Mouse (Mus musculus) CD4-positive helper T cell, adult 2 months (primary cell): ENCODE data around the gene Gm28048.

Experiments
- DNase-seq: peaks from one replicate; pipeline ENCODE4 v3.0.0-alpha.2; 2012; ENCODE audit warnings: low read depth, missing footprints, low spot score

The Gm28048 gene

DNA sequence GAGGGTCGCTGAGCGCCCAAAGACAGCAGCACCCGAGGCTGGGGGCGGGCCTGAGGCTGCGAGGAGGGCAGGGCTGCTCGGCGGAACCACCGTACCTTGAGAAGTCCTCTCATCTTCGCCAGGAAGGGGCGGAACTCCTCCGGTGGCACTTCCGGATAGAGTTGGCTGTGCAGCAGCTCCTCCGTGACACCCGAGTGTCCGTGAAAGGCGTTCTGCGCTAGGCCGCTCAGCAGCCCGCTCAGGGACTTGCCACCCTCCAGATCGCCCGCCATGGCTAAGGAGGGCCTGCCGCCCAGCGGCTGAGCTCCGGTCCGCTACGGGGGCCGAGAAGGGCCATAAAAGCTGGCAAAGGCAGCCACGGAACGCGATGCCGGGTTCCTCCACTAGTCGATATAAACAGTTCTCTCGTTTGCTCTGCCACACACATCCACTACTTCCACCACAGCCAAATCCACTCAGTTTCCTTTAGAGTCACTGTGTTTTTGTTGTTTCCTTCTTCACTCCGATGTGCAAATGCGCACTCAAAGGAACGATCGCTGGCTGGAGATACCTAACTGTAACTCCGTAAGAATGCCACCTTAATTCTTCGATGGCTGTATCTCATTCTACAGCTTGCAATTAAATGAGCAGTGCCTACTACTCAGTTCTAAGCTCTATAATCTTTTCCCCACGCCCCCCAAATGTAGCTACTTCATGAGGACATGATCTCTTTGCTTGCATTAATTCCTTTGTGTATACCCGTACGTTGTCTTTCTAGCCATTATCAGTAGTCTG is at the start of gene Gm28048, which contains the start of gene Commd1:
Gm28048 (minus strand) TSS at position 107 of the 774 bp plus-strand sequence.
Commd1 (minus strand) TSS at position 399 of the 774 bp plus-strand sequence.
- DNase-seq: peak; percentile 96

- no peak for DNase-seq
Observed at GRCm38 (mm10) chr11:23029399-23029798, 47.5 kb upstream of the Gm28048 start.

DNA sequence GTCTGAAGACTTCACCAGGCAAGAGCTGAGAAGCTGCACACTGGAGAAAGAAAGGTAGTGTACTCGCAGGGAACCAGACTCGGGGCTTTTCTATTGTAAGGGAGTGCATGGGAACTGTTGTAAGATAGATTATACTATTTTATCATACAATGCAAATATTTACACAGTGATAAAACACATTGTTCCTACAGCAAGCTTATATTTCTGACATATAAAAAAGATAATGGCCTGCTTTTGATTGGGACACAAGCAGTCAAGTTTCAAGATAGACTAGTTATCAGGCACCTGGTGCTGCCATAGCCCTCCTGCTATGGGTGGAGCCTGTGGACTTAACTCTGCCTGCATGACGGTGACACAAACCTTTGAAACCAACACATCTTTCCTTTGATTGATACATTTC is 47.1 kb upstream of the Gm28048 start:
- no peak for DNase-seq

- no peak for DNase-seq
Observed at GRCm38 (mm10) chr11:23024169-23024568, 42.3 kb upstream of the Gm28048 start.

DNA sequence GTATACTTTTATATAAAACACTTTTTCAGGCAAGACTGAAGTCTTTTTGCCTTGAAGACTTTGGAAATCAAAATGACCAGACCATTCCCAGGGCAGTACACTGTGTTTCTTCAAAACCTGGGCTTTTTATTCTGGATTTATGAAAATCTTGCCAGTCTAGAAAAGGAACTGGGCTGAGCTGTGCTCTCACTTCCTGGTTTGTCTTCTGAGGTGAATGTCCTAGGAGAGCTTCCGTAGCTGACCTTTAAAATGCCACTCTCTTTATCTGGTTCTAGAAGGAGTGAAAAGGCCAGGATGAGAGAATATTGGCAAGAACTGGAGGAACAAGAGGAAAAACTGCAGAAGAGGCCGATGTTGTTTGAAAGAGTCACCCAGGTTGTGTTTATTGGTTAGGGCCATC is 41.3 kb upstream of the Gm28048 start:
- DNase-seq: no peak

DNA sequence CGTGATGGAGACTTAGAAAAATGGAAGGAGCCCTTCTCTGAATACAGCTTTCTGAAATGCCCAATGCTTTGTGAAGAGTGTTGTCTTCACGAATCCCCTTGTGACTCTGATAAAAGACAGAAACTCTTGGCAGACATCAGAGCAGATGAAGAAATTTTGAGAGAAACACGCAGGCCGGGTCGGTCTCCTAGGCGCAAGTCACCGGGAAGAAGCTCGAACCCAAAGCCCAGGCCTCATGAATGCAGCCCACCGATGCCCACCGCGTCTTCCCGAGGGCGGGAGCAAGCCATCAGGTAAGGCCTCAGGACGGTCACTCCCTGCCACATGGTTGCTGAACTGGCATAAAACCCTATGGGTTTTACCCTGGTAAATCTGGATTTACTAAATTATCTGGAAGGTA is 39.0 kb upstream of the Gm28048 start:
- no peak for DNase-seq

DNA sequence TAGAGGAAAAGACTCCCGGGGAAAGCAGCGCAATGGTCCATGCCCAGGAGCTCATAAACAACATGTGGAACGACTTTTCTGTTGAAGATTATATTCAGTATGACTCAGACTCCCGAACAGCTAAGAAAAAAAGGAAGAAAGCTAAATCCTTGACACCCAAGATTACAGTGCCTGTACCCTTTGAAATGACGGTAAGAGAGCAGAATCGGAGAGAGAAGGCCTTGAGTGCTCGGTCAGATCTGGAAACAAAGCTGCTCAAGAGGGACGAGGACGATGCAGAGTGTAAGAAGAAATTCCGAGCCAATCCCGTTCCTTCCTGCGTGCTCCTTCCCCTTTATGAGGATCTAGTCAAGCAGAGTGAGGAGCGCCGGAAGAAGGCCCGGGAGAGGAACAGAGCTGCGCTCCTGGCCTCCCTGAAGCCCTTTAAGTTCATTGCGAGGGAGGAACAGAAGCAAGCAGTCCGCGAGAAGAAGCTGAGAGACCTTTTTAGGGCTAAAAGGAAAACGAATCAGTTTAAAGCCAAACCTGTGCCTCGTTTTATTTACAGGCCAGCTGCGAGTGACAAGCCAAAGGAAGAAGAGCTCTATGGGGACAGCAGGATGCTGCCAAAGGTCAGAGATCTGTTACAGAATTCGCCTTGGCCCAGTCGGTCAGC is 38.4 kb upstream of the Gm28048 start:
- DNase-seq: no peak

DNA sequence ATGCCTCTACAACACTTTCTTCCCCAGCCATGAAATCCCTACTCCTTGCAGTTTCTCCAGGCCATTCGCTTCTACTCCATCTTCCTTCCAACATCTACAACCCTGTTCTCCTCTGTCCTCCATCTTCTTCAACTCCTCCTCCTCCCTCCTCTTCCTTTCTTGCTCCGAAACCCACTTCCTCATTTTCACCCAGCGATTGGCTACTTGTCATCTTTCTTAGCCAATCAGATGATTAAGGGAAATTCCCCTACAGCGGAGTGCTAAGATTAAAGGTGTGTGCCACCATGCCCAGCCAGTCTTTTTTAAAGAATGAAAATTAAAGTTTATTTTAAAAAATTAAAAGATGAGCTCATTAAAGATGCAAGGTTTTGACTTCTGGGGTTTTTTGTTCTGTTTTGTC is 36.1 kb upstream of the Gm28048 start:
- DNase-seq: no peak

DNA sequence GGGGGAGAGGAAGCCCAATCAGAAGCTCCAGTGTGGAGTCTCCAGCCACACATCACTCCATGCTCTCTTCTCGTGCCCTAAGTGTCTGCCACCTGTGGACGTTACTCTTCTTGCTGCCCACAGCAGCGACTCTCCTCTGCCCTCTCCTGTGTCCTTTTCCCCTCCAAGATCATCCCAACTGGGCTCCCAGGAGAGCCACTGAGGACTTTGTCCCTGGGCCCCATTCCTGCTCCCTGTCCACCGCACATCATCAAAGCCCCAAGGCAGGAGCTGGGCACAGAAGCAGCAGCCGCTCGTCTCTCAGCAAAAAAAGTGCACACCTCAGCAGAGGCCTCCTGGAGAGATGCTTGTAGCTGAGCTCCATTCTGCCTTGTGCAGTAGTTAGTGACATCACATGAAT is 33.1 kb upstream of the Gm28048 start:
- DNase-seq: no peak

DNA sequence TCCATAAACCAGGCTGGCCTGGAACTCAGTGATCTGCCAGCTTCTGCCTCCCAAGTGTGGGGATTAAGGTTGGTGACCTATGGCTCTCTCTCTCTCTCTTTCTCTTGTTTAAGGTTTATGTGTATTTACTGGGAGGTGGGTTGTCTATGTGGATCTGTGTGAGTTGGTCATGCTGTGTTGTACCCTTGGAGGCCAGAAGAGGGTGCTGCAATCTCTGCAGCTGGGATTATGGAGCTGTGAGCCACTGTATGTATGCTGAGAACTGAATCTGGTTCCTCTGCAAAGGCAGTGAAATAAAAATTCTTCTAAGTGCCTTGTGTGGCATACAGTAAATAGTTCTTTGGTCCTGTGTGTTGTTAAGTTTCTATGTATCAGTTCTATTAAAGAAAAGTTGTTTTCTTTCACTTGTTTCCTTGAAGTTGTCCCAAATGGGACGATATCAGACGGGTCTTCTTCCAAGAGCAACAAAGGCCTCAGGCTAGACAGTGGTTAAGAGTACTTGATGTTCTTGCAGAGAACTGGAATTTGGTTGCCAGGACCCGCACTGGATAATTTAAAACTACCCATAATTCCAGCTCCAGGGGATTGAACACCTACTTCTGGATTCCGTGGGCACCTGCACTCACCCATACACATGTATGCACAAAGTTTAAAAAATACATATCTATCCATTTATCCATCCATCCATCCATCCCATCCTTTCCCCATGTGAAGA is 31.8 kb upstream of the Gm28048 start:
- peak; percentile 25 for DNase-seq

GRCm38 (mm10) chr11:23013096-23013495 is 31.2 kb upstream of the Gm28048 start:
- no peak for DNase-seq

DNA sequence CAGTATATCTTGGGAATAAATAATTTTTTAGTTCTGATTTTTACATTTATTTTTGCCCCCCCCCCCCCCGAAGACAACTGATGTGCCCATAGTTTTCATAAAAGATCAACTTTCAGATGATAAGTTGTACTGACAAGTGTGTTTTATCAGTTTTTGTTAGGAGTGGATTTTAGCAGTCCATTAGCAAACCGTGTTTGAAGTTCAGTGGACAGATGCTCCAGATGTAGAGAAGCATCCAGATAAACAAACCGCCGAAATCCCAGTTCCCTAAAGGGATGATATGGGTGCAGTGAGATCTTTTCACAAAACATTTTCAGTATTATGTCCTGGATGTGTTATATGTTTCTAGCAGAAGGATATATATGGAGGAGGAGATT is 26.9 kb upstream of the Gm28048 start:
- DNase-seq: no peak

- DNase-seq: peak; percentile 85
Observed at GRCm38 (mm10) chr11:23008181-23008823, 26.4 kb upstream of the Gm28048 start.

DNA sequence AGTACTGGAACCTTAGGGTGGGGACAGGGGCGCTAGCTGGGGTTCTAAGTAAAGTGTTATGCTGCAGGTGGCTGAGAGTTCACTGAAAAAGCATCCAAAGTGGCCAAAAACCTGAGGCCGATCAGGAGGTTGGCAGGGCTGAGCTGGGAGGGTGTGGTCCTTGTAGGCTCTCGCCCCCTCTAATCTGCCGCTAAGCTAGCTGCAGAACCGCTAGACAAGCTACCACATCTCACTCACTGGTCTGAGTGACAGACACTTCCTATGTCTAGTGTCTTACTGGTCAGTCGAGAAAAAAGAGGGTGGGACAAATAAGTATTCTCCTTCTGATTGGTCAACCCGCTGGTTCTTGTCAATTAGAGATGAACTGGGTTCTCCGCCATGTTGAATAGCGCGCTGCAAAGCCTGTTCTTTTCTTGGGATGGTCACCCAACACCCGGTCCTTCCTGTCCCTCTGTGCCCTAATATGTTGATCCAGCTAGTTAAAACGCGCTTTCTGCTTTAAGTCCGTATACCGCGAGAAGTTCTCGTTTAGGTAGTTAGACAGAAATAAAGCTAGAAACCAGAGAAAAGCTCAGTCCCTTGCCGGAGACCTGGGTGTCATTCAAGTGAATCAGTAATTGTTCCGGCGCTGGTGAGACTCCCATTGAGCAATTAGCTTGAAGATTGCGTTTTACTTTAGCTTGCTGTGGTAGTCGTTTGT is 25.7 kb upstream of the Gm28048 start, which contains the start of gene Fam161a:
Fam161a (plus strand) TSS at position 51 of the 700 bp plus-strand sequence.
- DNase-seq: peak; percentile 91

GRCm38 (mm10) chr11:23007166-23007480 is 25.2 kb upstream of the Gm28048 start:
- no peak for DNase-seq

- no peak for DNase-seq
Observed at GRCm38 (mm10) chr11:23005276-23005675, 23.4 kb upstream of the Gm28048 start.

DNA sequence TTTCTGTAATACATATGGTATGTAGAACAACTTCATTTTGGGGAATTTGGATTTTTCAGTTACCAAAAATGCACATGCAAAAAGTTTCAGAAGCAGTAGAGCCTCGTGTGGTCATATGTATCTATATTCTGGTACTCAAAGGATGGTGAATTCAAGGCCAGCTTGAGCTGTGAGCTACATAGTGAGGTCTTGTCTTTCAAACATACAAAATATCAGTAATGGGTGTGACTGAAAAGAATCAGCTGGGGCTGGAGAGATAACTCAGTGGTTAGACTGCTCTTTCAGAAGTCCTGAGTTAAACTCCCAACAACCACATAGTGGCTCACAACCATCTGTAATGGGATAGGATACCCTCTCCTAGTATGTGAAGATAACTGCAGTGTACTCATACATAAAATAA is 16.4 kb upstream of the Gm28048 start:
- no peak for DNase-seq

DNA sequence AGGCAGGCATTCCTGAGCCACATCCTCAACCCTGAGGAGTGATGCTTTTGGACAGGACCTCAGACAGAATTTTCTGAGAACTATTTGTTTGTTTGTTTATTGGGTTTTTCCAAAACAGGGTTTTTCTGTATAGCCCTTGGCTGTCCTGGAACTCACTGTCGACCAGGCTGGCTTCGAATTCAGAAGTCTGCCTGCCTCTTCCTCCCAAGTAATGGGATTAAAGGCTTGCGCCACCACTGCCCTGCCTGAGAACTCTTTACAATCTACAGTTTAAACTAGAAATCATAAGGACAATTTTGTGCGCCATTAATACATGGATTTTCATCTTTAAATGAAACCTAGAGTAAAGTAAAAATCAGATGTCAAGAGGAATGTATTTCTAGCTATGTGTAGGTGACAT is 13.6 kb upstream of the Gm28048 start:
- DNase-seq: no peak

DNA sequence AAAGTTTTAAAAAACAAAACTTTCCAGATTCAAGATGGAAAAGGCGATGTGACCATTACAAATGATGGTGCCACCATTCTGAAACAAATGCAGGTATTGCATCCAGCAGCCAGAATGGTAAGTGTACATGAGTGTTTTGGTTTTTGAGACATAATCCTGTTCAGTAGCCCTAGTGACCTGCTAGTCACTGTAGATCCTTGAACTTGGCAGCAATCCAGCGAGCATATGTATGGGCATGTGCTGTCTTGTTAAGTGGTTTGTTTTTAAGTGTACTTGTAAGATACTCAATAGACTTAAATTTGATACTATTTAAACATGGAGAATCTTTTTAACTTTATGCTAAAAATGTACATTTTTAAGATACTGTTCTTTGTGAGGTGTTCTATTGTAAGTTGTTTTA is 12.4 kb upstream of the Gm28048 start:
- DNase-seq: no peak

DNA sequence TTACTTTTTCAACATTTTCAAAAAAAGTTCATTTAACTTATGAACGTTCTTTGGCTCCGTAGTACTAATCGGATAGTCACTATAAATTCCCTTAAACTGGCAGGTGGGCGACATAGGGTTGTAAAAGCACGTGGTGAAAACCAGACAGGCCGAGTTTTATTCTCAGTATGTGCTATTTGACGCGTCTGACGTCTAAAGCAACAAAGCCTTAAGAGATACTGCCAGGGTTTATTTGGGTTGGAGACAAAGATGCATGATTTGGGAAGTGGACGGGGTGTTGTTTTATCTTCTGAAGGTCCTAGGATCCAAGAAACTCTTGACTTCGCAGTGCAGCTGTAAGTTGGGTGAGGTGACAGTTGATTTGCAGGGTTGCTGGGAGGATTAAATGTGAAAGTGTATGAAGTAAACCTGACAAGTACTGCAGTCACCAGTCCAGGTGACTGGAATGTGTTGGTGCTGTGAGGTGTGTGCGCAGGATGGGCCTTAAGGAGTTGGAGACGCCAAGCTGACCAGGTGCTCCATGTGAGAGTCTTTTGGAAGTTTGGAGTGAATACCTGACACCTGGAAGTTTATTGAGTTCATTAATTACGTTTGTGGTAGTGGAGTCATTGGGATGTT is 9.4 kb upstream of the Gm28048 start:
- DNase-seq: peak; percentile 25
